8 mouse cellular contexts compared by ENCODE assay signal in genomic region chr8:25343160-25343602, GRCm38 (mm10).
DNase-seq lines count a peak whose midpoint lies in the region; ATAC-seq and TF ChIP-seq lines count a peak whose summit lies in the region.

No protein-coding gene starts in this region.

- no peaks in the 10 kb centered on the region for H3K9me3 ChIP-seq in midbrain, postnatal 0 days (ENCODE audit: low read length)
- H3K9me3 ChIP-seq in midbrain, embryonic 13.5 days = no peaks in the 10 kb centered on the region
- H3K9me3 ChIP-seq in kidney, embryonic 14.5 days (ENCODE audit: control insufficient read depth, low read length) = no peaks in the 10 kb centered on the region

- no peaks in the 10 kb centered on the region for H3K36me3 ChIP-seq in midbrain, postnatal 0 days (ENCODE audit: insufficient read depth, low read length)
- no peaks in the 10 kb centered on the region for H3K36me3 ChIP-seq in midbrain, embryonic 13.5 days
- no peaks in the 10 kb centered on the region for H3K36me3 ChIP-seq in kidney, embryonic 14.5 days (ENCODE audit: control insufficient read depth, insufficient read depth, low read length)
- no peaks in the 10 kb centered on the region for H3K36me3 ChIP-seq in myocyte (ENCODE audit: control insufficient read depth, insufficient read depth)

- no peak overlapping the region for H3K4me3 ChIP-seq in midbrain, postnatal 0 days (ENCODE audit: low read depth, low read length)
- H3K4me3 ChIP-seq in midbrain, embryonic 13.5 days (replicated peaks) = no peak overlapping the region
- H3K4me3 ChIP-seq in kidney, embryonic 14.5 days (ENCODE audit: low read length) = no peak overlapping the region
- no peak overlapping the region for H3K4me3 ChIP-seq in myocyte

- no peak overlapping the region for H3ac ChIP-seq in myocyte (ENCODE audit: control insufficient read depth, insufficient read length)

- H3K27ac ChIP-seq in midbrain, postnatal 0 days (ENCODE audit: low read depth, low read length) = no peak overlapping the region
- H3K27ac ChIP-seq in midbrain, embryonic 13.5 days = no peak overlapping the region
- peak overlapping the region; percentile 76 for H3K27ac ChIP-seq in kidney, embryonic 14.5 days (ENCODE audit: low read depth, low read length)

- TF ChIP-seq POLR2A in myocyte (IDR thresholded peaks at IDR 0.05; ENCODE audit: insufficient read length, low read depth) = no peak

- H3K79me2 ChIP-seq in myocyte (ENCODE audit: control insufficient read depth, insufficient read depth) = no peaks in the 10 kb centered on the region

- no peak for ATAC-seq in midbrain, postnatal 0 days (ENCODE audit: low FRiP score)
- ATAC-seq in midbrain, embryonic 13.5 days = no peak
- peak; percentile 92 for ATAC-seq in kidney, embryonic 14.5 days (ENCODE audit: low FRiP score, low TSS enrichment)
- no peak for ATAC-seq in megakaryocyte, adult 5-6 weeks (ENCODE audit: poor library complexity, severe bottlenecking)

- H3K4me1 ChIP-seq in midbrain, postnatal 0 days (ENCODE audit: insufficient read depth, low read length) = no peaks in the 10 kb centered on the region
- H3K4me1 ChIP-seq in midbrain, embryonic 13.5 days (replicated peaks) = no peaks in the 10 kb centered on the region
- H3K4me1 ChIP-seq in kidney, embryonic 14.5 days (ENCODE audit: control insufficient read depth, insufficient read depth, low read length) = peaks cover 16% of the 10 kb centered on the region; the same call in 1 of the 2 replicates

- H3K27me3 ChIP-seq in midbrain, postnatal 0 days (ENCODE audit: insufficient read depth, low read length) = no peaks in the 10 kb centered on the region
- H3K27me3 ChIP-seq in midbrain, embryonic 13.5 days = no peaks in the 10 kb centered on the region
- no peaks in the 10 kb centered on the region for H3K27me3 ChIP-seq in kidney, embryonic 14.5 days (ENCODE audit: control insufficient read depth, insufficient read depth, low read length)
- H3K27me3 ChIP-seq in myocyte (ENCODE audit: control insufficient read depth, insufficient read depth, insufficient read length) = no peaks in the 10 kb centered on the region

- TF ChIP-seq CTCF in midbrain, postnatal 0 days (IDR thresholded peaks at IDR 0.05) = 0 out of 2 replicates have a peak, but pooled peaks have one; percentile 1

- H3K9ac ChIP-seq in midbrain, postnatal 0 days (replicated peaks; ENCODE audit: low read length, poor library complexity, severe bottlenecking) = no peak overlapping the region
- H3K9ac ChIP-seq in midbrain, embryonic 13.5 days (replicated peaks) = no peak overlapping the region
- no peak overlapping the region for H3K9ac ChIP-seq in kidney, embryonic 14.5 days (ENCODE audit: low read depth, low read length)

- WGBS in midbrain, postnatal 0 days = 80% methylated on average over 10 of the region's 10 CpGs
- WGBS in midbrain, embryonic 13.5 days = 88% methylated on average over 10 of the region's 10 CpGs
- 21% methylated on average over 10 of the region's 10 CpGs for WGBS in kidney, embryonic 14.5 days

- no peak overlapping the region for H3K4me2 ChIP-seq in midbrain, postnatal 0 days (ENCODE audit: low read depth, low read length, poor library complexity, severe bottlenecking)
- H3K4me2 ChIP-seq in midbrain, embryonic 13.5 days (replicated peaks) = no peak overlapping the region
- peak overlapping the region; percentile 12; the same call in 1 of the 2 replicates for H3K4me2 ChIP-seq in kidney, embryonic 14.5 days (replicated peaks; ENCODE audit: low read depth, low read length)
- peak overlapping the region; percentile 58 for H3K4me2 ChIP-seq in myocyte (ENCODE audit: low read depth)

- DNase-seq in midbrain, postnatal 0 days (ENCODE audit: low spot score) = no peak
- DNase-seq in heart, adult 18-20 months = peak; percentile 80 to 85
- no peak for DNase-seq in right cerebral cortex, adult 2 months (ENCODE audit: low spot score in 2 of 2)
- no peak for DNase-seq in cerebellum, postnatal 14 days

TF ChIP-seq in myocyte, 11 proteins besides CTCF, POLR2A, EP300 and RAD21:
- TF ChIP-seq E2F4 (IDR thresholded peaks at IDR 0.05; ENCODE audit: insufficient read depth) = no peak
- no peak for TF ChIP-seq MYOG (IDR thresholded peaks at IDR 0.05; ENCODE audit: control insufficient read depth in 1 of 3, insufficient read depth in 1 of 3, insufficient read length in 2 of 3, low read depth in 2 of 3)
- 0 out of 2 replicates have a peak, but pooled peaks have one; percentile 5 for TF ChIP-seq CEBPB (IDR thresholded peaks at IDR 0.05; ENCODE audit: insufficient read depth, poor library complexity, severe bottlenecking)

Comparison
In these comparisons a context has a peak if more than half of its experiments do, and no peak if none do; other contexts are left out.
1. DNase-seq: peak in heart, adult 18-20 months (2 of 2); none in midbrain, postnatal 0 days (single experiment), right cerebral cortex, adult 2 months (0 of 2) and cerebellum, postnatal 14 days (0 of 2).
2. H3K4me2 ChIP-seq: peak in kidney, embryonic 14.5 days (single experiment) and myocyte (single experiment); none in midbrain, postnatal 0 days (single experiment) and midbrain, embryonic 13.5 days (single experiment).